Mouse (Mus musculus) E14TG2a.4 (cell line): ENCODE data around the gene Pnkp.
A peak's percentile ranks its signal among the peaks of the same experiment; 100 is the strongest.

Experiments
- H3K27me3 ChIP-seq: 2 replicates; pipeline ENCODE4 v1.6.1; 2014; ENCODE audit warnings: low read length, control low read depth; ENCODE audit not compliant: insufficient read depth
- H3K36me3 ChIP-seq: 2 replicates; pipeline ENCODE4 v1.6.1; 2014; ENCODE audit warnings: low read length, control low read depth; ENCODE audit not compliant: insufficient read depth
- H3K4me1 ChIP-seq: replicated peaks from 2 replicates; pipeline ENCODE4 v1.6.1; 2014; ENCODE audit warnings: low read depth, low read length, control low read depth
- H3K4me3 ChIP-seq: replicated peaks from 2 replicates; pipeline ENCODE4 v1.5.1; 2014; ENCODE audit warnings: mild to moderate bottlenecking, low read length
- H3K9me3 ChIP-seq: 2 replicates; pipeline ENCODE4 v1.6.1; 2014; ENCODE audit warnings: low read length, control low read depth
- CTCF ChIP-seq: conservative IDR thresholded peaks from 2 replicates; pipeline ENCODE4 v1.5.1; 2014; ENCODE audit warnings: low read length
- NANOG ChIP-seq: IDR thresholded peaks from 2 replicates; pipeline ENCODE4 v1.6.1; 2014; ENCODE audit warnings: borderline replicate concordance, low read length, mixed read lengths
- POU5F1 ChIP-seq: IDR thresholded peaks from 2 replicates; pipeline ENCODE4 v1.6.1; 2014; ENCODE audit warnings: low read length, borderline replicate concordance

The Pnkp gene

GRCm38 (mm10) chr7:44861429-44861816, 4.5 kb downstream of the Pnkp start:
- no peaks in the 10 kb centered on the region for H3K27me3 ChIP-seq
- peaks cover 62% of the 10 kb centered on the region for H3K36me3 ChIP-seq
- no peak for TF ChIP-seq POU5F1
- TF ChIP-seq NANOG = no peak
- no peak for TF ChIP-seq CTCF
- peaks cover 84% of the 10 kb centered on the region for H3K4me1 ChIP-seq
- no peaks in the 10 kb centered on the region for H3K9me3 ChIP-seq
- H3K4me3 ChIP-seq = 0 out of 2 replicates have a peak overlapping the region, but pooled peaks have one; percentile 37

- TF ChIP-seq POU5F1 (no peak), NANOG (no peak), CTCF (no peak)
- Histone ChIP-seq H3K4me3 (no peak overlapping the region), H3K4me1 (peaks cover 89% of the 10 kb centered on the region), H3K9me3 (no peaks in the 10 kb centered on the region), H3K36me3 (peaks cover 68% of the 10 kb centered on the region), H3K27me3 (no peaks in the 10 kb centered on the region)
Observed at GRCm38 (mm10) chr7:44862434-44862833, 5.5 kb downstream of the Pnkp start.

DNA sequence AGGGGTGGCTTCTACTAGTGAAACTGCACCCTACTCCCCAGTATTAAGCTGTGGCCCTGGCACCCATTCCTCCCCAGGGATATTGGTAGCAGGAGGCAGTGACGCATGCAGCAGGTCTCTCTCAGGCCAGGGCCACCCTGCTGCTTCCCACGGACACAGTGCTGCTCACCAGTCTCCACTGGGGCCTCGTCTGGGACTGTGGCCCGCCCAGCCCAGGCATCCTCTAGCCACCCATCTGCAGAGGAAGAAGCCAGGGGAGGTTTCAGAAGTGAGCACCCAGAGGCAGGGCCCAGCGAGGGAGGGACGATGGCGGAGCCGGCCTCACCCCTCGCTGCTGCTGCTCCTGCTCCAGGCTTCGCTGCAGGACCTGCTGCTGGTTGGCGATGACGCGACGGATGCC, 6.3 kb downstream of the Pnkp start:
- no peaks in the 10 kb centered on the region for H3K9me3 ChIP-seq
- peaks cover 92% of the 10 kb centered on the region for H3K4me1 ChIP-seq
- peak overlapping the region; percentile 45 for H3K4me3 ChIP-seq
- H3K36me3 ChIP-seq = peaks cover 68% of the 10 kb centered on the region
- H3K27me3 ChIP-seq = no peaks in the 10 kb centered on the region
- TF ChIP-seq POU5F1 = no peak
- TF ChIP-seq NANOG = no peak
- no peak for TF ChIP-seq CTCF

DNA sequence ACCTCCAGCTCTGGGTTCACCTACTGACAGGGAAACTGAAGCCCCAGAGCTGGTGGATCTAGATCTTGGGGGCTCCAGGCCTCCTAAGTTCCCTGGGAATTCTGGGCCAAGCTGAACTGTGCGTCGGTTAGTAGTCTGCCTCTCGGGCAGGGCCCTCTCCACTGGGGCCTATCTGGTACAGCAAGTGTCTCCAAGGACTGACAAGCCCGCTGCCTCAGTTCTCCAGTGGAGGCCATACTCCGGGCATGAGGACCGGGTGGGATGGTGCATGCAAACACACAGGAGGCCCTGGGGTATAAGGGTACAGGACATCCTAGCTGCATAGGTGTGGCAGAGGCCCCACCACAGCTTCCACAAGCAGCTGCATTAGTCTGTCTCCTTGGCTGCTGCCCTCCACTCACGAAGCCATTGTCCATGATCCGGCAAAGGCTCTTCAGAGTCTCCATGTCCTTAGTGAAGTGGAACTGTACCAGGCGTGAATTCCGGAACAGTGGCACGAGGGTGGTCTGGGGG, 7.1 kb downstream of the Pnkp start:
- TF ChIP-seq CTCF = no peak
- TF ChIP-seq NANOG = no peak
- TF ChIP-seq POU5F1 = no peak
- Histone ChIP-seq H3K27me3 (no peaks in the 10 kb centered on the region), H3K9me3 (no peaks in the 10 kb centered on the region), H3K36me3 (peaks cover 62% of the 10 kb centered on the region), H3K4me3 (peak overlapping the region; percentile 45; the same call in 1 of the 2 replicates), H3K4me1 (peaks cover 90% of the 10 kb centered on the region)

GRCm38 (mm10) chr7:44864595-44865542, 7.9 kb downstream of the Pnkp start:
- Histone ChIP-seq H3K36me3 (peaks cover 62% of the 10 kb centered on the region), H3K9me3 (no peaks in the 10 kb centered on the region), H3K4me1 (peaks cover 83% of the 10 kb centered on the region), H3K4me3 (no peak overlapping the region; the same call in 1 of the 2 replicates), H3K27me3 (no peaks in the 10 kb centered on the region)
- TF ChIP-seq POU5F1 = no peak
- no peak for TF ChIP-seq NANOG
- no peak for TF ChIP-seq CTCF

DNA sequence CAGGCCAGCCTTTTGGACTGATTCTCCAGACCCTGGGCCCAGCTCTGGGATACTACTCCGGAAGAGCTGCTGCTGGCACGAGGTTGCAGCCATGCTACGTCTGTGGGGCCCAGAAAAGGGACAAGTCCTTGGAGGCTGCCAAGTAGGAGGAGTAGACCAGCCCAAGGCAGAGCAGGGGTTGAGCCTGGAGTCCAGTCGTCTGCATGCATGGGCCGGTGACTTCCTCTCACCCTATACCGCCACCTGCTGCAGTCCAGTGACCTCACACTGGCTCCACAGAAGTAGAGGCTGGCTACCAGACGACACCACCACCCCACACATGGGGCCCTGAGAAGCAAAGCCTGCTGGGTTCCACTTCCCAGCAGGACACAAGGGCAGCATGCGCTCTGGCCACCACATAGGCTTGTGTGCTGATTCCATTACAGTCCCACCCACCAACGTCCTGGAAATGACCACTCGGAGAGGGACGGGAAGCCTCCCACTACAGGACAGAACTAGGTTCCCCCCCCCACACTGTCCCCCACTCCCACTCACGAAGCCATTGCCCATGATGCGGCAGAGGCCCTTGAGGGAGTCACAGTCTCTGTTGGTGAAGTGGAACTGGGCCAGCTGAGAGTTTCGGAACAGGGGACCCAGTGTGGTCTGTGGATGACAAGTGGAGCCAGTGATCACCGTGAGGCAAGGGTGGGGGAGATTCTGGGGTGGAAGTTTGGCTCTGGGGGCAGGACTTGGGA, 9.5 kb downstream of the Pnkp start:
- Histone ChIP-seq H3K27me3 (no peaks in the 10 kb centered on the region), H3K36me3 (peaks cover 56% of the 10 kb centered on the region), H3K4me3 (peak overlapping the region; percentile 29; the same call in 1 of the 2 replicates), H3K4me1 (peaks cover 82% of the 10 kb centered on the region), H3K9me3 (no peaks in the 10 kb centered on the region)
- TF ChIP-seq NANOG = no peak
- TF ChIP-seq POU5F1 = no peak
- no peak for TF ChIP-seq CTCF

- peak overlapping the region; percentile 95 for H3K4me3 ChIP-seq
- H3K9me3 ChIP-seq = no peaks in the 10 kb centered on the region
- peaks cover 85% of the 10 kb centered on the region for H3K4me1 ChIP-seq
- H3K27me3 ChIP-seq = no peaks in the 10 kb centered on the region
- H3K36me3 ChIP-seq = peaks cover 49% of the 10 kb centered on the region
- no peak for TF ChIP-seq NANOG
- no peak for TF ChIP-seq CTCF
- TF ChIP-seq POU5F1 = no peak
Observed at GRCm38 (mm10) chr7:44867010-44867702, 10.2 kb downstream of the Pnkp start.

- H3K4me1 ChIP-seq = peaks cover 85% of the 10 kb centered on the region
- H3K27me3 ChIP-seq = no peaks in the 10 kb centered on the region
- no peaks in the 10 kb centered on the region for H3K9me3 ChIP-seq
- peak overlapping the region; percentile 95 for H3K4me3 ChIP-seq
- TF ChIP-seq POU5F1 = no peak
- no peak for TF ChIP-seq CTCF
- no peak for TF ChIP-seq NANOG
- peaks cover 42% of the 10 kb centered on the region for H3K36me3 ChIP-seq
Observed at GRCm38 (mm10) chr7:44867802-44868201, 10.9 kb downstream of the Pnkp start.
